Mouse (Mus musculus): Measurements from ENCODE around the gene Hist2h2aa2. TPM values are rescaled to one million over a fixed set of nuclear protein-coding genes. Genes with fewer than 3 reads are reported as not detected.

Hist2h2aa2 gene
- total and polyA plus RNA-seq, 3 experiments, result 18.4 to 11,232 TPM; not detected in 1

GRCm38 (mm10) chr3:96266132-96266710, 26.1 kb upstream of the Hist2h2aa2 start:
- peak; percentile 87 for DNase-seq (ENCODE audit: low read depth, low spot score)
- no peaks in the 10 kb centered on the region for H3K27me3 ChIP-seq (ENCODE audit: control insufficient read depth in 1 of 2, insufficient read depth in 2 of 2, low read length in 2 of 2)
- no peaks in the 10 kb centered on the region for H3K9me3 ChIP-seq (replicated peaks; ENCODE audit: insufficient read depth, low read length)
- H3K79me2 ChIP-seq (ENCODE audit: control insufficient read depth, insufficient read depth, low read length, poor library complexity), result peaks cover 8% of the 10 kb centered on the region; the same call in 1 of the 2 replicates
- H3K4me3 ChIP-seq (ENCODE audit: control insufficient read depth in 1 of 2, insufficient read depth in 1 of 2, low read depth in 2 of 2, low read length in 2 of 2), result no peak overlapping the region
- peaks cover 0 to 37% of the 10 kb centered on the region in 2 experiments; a peak in 2 of 4 replicates for H3K36me3 ChIP-seq (ENCODE audit: control insufficient read depth in 1 of 2, insufficient read depth in 2 of 2, low read length in 2 of 2)
- peak; percentile 90 for TF ChIP-seq TAL1 (IDR thresholded peaks at IDR 0.05; ENCODE audit: low read length)
- TF ChIP-seq RCOR1 (IDR thresholded peaks at IDR 0.05; ENCODE audit: low read depth, low read length), result no peak
- peak overlapping the region; percentile 50 for H3K9ac ChIP-seq (ENCODE audit: control insufficient read depth, low read depth, low read length, poor library complexity, severe bottlenecking)
- peak overlapping the region; percentile 61 for H3K27ac ChIP-seq (ENCODE audit: control insufficient read depth, low read depth, low read length)
- H3K4me1 ChIP-seq (ENCODE audit: control insufficient read depth in 1 of 2, insufficient read depth in 2 of 2, low read length in 2 of 2), result peaks cover 0 to 24% of the 10 kb centered on the region in 2 experiments; a peak in 2 of 4 replicates

GRCm38 (mm10) chr3:96264404-96264949, 24.4 kb upstream of the Hist2h2aa2 start:
- TF ChIP-seq MAX (IDR thresholded peaks at IDR 0.05; ENCODE audit: low read length), result no peak
- TF ChIP-seq ELF1 (IDR thresholded peaks at IDR 0.05; ENCODE audit: low read depth, low read length), result no peak
- no peak for TF ChIP-seq CTCF (IDR thresholded peaks at IDR 0.05 in 2 of 3, conservative IDR thresholded peaks at IDR 0.05 in 1 of 3; ENCODE audit: control insufficient read depth in 1 of 3, insufficient read depth in 1 of 3, low read depth in 2 of 3, low read length in 3 of 3, poor library complexity in 1 of 3, severe bottlenecking in 1 of 3)
- H3K36me3 ChIP-seq (ENCODE audit: control insufficient read depth in 1 of 2, insufficient read depth in 2 of 2, low read length in 2 of 2), result peaks cover 0 to 44% of the 10 kb centered on the region in 2 experiments; a peak in 2 of 4 replicates
- H3K27me3 ChIP-seq (ENCODE audit: control insufficient read depth in 1 of 2, insufficient read depth in 2 of 2, low read length in 2 of 2), result no peaks in the 10 kb centered on the region
- H3K79me2 ChIP-seq (ENCODE audit: control insufficient read depth, insufficient read depth, low read length, poor library complexity), result peaks cover 8% of the 10 kb centered on the region; the same call in 1 of the 2 replicates
- DNase-seq (ENCODE audit: low read depth, low spot score), result peak; percentile 86
- H3K9me3 ChIP-seq (replicated peaks; ENCODE audit: insufficient read depth, low read length), result no peaks in the 10 kb centered on the region
- H3K4me3 ChIP-seq (ENCODE audit: control insufficient read depth in 1 of 2, insufficient read depth in 1 of 2, low read depth in 2 of 2, low read length in 2 of 2), result peak overlapping the region; percentile 10 to 75
- peak overlapping the region; percentile 99 for H3K27ac ChIP-seq (ENCODE audit: control insufficient read depth, low read depth, low read length)
- peak overlapping the region; percentile 92 for H3K9ac ChIP-seq (ENCODE audit: control insufficient read depth, low read depth, low read length, poor library complexity, severe bottlenecking)
- H3K4me1 ChIP-seq (ENCODE audit: control insufficient read depth in 1 of 2, insufficient read depth in 2 of 2, low read length in 2 of 2), result peaks cover 0 to 32% of the 10 kb centered on the region in 2 experiments; a peak in 2 of 4 replicates

GRCm38 (mm10) chr3:96263558-96264403, 23.7 kb upstream of the Hist2h2aa2 start:
- Histone ChIP-seq H3K27me3 (ENCODE audit: control insufficient read depth in 1 of 2, insufficient read depth in 2 of 2, low read length in 2 of 2) (no peaks in the 10 kb centered on the region), H3K9ac (ENCODE audit: control insufficient read depth, low read depth, low read length, poor library complexity, severe bottlenecking) (peak overlapping the region; percentile 92), H3K4me3 (ENCODE audit: control insufficient read depth in 1 of 2, insufficient read depth in 1 of 2, low read depth in 2 of 2, low read length in 2 of 2) (peak overlapping the region; percentile 10 to 75), H3K4me1 (ENCODE audit: control insufficient read depth in 1 of 2, insufficient read depth in 2 of 2, low read length in 2 of 2) (peaks cover 0 to 39% of the 10 kb centered on the region in 2 experiments; a peak in 2 of 4 replicates), H3K27ac (ENCODE audit: control insufficient read depth, low read depth, low read length) (peak overlapping the region; percentile 99), H3K79me2 (ENCODE audit: control insufficient read depth, insufficient read depth, low read length, poor library complexity) (peaks cover 7% of the 10 kb centered on the region; the same call in 1 of the 2 replicates), H3K9me3 (replicated peaks; ENCODE audit: insufficient read depth, low read length) (no peaks in the 10 kb centered on the region), H3K36me3 (ENCODE audit: control insufficient read depth in 1 of 2, insufficient read depth in 2 of 2, low read length in 2 of 2) (peaks cover 0 to 51% of the 10 kb centered on the region in 2 experiments; a peak in 2 of 4 replicates)
- TF ChIP-seq BHLHE40 (IDR thresholded peaks at IDR 0.05; ENCODE audit: borderline replicate concordance, low read depth, low read length) (no peak), CHD1 (IDR thresholded peaks at IDR 0.05; ENCODE audit: low read depth, low read length) (no peak)
- DNase-seq (ENCODE audit: low read depth, low spot score), result peak; percentile 94

Data from MEL (cell line).